Mouse (Mus musculus) embryonic facial prominence, embryonic 14.5 days (tissue): ENCODE results near the gene Exog. TPM values are rescaled to one million over a fixed set of nuclear protein-coding genes. Genes with fewer than 3 reads are reported as not detected.

Source experiments
- ATAC-seq: fragments of 200-750 bp; cut with Nextera tagmentation; 2 replicates; pipeline ENCODE4 v1.8.0; 2017; ENCODE audit warnings: low read depth, moderate number of reproducible peaks, moderate TSS enrichment
- DNase-seq: peaks from one replicate; pipeline ENCODE4 v3.0.0-alpha.2; 2015; ENCODE audit warnings: low spot score
- H3K27ac ChIP-seq: fragments of 300-500 bp; sonication (generic); replicated peaks from 2 replicates; pipeline ENCODE4 v1.5.1; 2014; ENCODE audit warnings: low read depth, mild to moderate bottlenecking, low read length, moderate library complexity
- H3K27me3 ChIP-seq: fragments of 300-500 bp; sonication (generic); replicated peaks from 2 replicates; pipeline ENCODE4 v1.6.1; 2014; ENCODE audit warnings: low read length; ENCODE audit not compliant: control insufficient read depth, insufficient read depth
- H3K36me3 ChIP-seq: fragments of 300-500 bp; sonication (generic); 2 replicates; pipeline ENCODE4 v1.6.1; 2014; ENCODE audit warnings: low read length, mixed read lengths; ENCODE audit not compliant: control insufficient read depth, insufficient read depth
- H3K4me1 ChIP-seq: fragments of 300-500 bp; sonication (generic); 2 replicates; pipeline ENCODE4 v1.6.1; 2014; ENCODE audit warnings: antibody characterized with exemption, low read length; ENCODE audit not compliant: control insufficient read depth, insufficient read depth
- H3K4me2 ChIP-seq: fragments of 300-500 bp; sonication (generic); 2 replicates; pipeline ENCODE4 v1.6.1; 2014; ENCODE audit warnings: low read depth, mild to moderate bottlenecking, low read length, moderate library complexity, mixed read lengths
- H3K4me3 ChIP-seq: fragments of 300-500 bp; sonication (generic); 2 replicates; pipeline ENCODE4 v1.5.1; 2014; ENCODE audit warnings: low read depth, mild to moderate bottlenecking, low read length
- H3K9ac ChIP-seq: fragments of 300-500 bp; sonication (generic); 2 replicates; pipeline ENCODE4 v1.6.1; 2014; ENCODE audit warnings: low read depth, mild to moderate bottlenecking, low read length, moderate library complexity, mixed read lengths
- H3K9me3 ChIP-seq: fragments of 300-500 bp; sonication (generic); 2 replicates; pipeline ENCODE4 v1.6.1; 2016; ENCODE audit warnings: low read length; ENCODE audit not compliant: control insufficient read depth
- WGBS: fragments of 180-500 bp; shearing (Covaris S2); extraction: QIAGEN DNeasy Blood & Tissue Kit; methylation state at CpG from one replicate; pipeline ENCODE4 v1.1.7; 2014; 5-methylcytosine and 5-hydroxymethylcytosine counted together
- polyA plus RNA-seq: library from polyadenylated mRNA; unstranded; fragments of >200 nt; fragmentation: Nextera tagmentation; extraction: Ambion mirVana; gene quantifications from 2 replicates; pipeline ENCODE4 v1.2.1, GENCODE M21; 2014

The Exog gene
- polyA plus RNA-seq, 1 experiment from 2014 or later: 22.5 TPM

GRCm38 (mm10) chr9:119498885-119499284, 54.1 kb downstream of the Exog start:
- no peak overlapping the region for H3K4me3 ChIP-seq
- no peaks in the 10 kb centered on the region for H3K36me3 ChIP-seq
- DNase-seq (no peak), ATAC-seq (no peak)
- 68% methylated on average over 7 of the region's 7 CpGs for WGBS
- H3K27me3 ChIP-seq: no peaks in the 10 kb centered on the region
- no peak overlapping the region for H3K27ac ChIP-seq
- H3K9me3 ChIP-seq: no peaks in the 10 kb centered on the region
- H3K4me1 ChIP-seq: no peaks in the 10 kb centered on the region
- H3K9ac ChIP-seq: no peak overlapping the region
- no peak overlapping the region for H3K4me2 ChIP-seq

GRCm38 (mm10) chr9:119503613-119504012, 58.9 kb downstream of the Exog start:
- no peak overlapping the region for H3K4me2 ChIP-seq
- WGBS: 92% methylated on average over 9 of the region's 9 CpGs
- no peak overlapping the region for H3K4me3 ChIP-seq
- no peaks in the 10 kb centered on the region for H3K27me3 ChIP-seq
- ATAC-seq: no peak
- no peaks in the 10 kb centered on the region for H3K36me3 ChIP-seq
- DNase-seq: no peak
- H3K4me1 ChIP-seq: no peaks in the 10 kb centered on the region
- H3K9me3 ChIP-seq: peaks cover 5% of the 10 kb centered on the region; the same call in 1 of the 2 replicates
- H3K9ac ChIP-seq: no peak overlapping the region
- no peak overlapping the region for H3K27ac ChIP-seq

- 62% methylated on average over 11 of the region's 11 CpGs for WGBS
- no peaks in the 10 kb centered on the region for H3K27me3 ChIP-seq
- no peak overlapping the region for H3K4me2 ChIP-seq
- H3K36me3 ChIP-seq: no peaks in the 10 kb centered on the region
- H3K9me3 ChIP-seq: peaks cover 5% of the 10 kb centered on the region; the same call in 1 of the 2 replicates
- DNase-seq (no peak), ATAC-seq (no peak)
- no peak overlapping the region for H3K4me3 ChIP-seq
- H3K27ac ChIP-seq: no peak overlapping the region
- H3K9ac ChIP-seq: no peak overlapping the region
- H3K4me1 ChIP-seq: no peaks in the 10 kb centered on the region
Measured at GRCm38 (mm10) chr9:119504981-119505658, 60.4 kb downstream of the Exog start.

- Histone ChIP-seq H3K4me2 (no peak overlapping the region), H3K4me3 (no peak overlapping the region), H3K36me3 (no peaks in the 10 kb centered on the region), H3K9me3 (peaks cover 5% of the 10 kb centered on the region; the same call in 1 of the 2 replicates), H3K27ac (no peak overlapping the region), H3K4me1 (no peaks in the 10 kb centered on the region), H3K9ac (no peak overlapping the region), H3K27me3 (no peaks in the 10 kb centered on the region)
- peak; percentile 73 for DNase-seq
- WGBS: 59% methylated on average over 6 of the region's 6 CpGs
- ATAC-seq: peak; percentile 55; the same call in 1 of the 2 replicates
Measured at GRCm38 (mm10) chr9:119510902-119511301, 66.2 kb downstream of the Exog start.

- ATAC-seq (no peak), DNase-seq (no peak)
- Histone ChIP-seq H3K4me2 (no peak overlapping the region), H3K4me1 (no peaks in the 10 kb centered on the region; the same call in 1 of the 2 replicates), H3K9me3 (no peaks in the 10 kb centered on the region), H3K9ac (no peak overlapping the region), H3K27ac (no peak overlapping the region), H3K36me3 (no peaks in the 10 kb centered on the region), H3K27me3 (no peaks in the 10 kb centered on the region), H3K4me3 (no peak overlapping the region)
- WGBS: 79% methylated on average over 7 of the region's 9 CpGs
Measured at GRCm38 (mm10) chr9:119512993-119513392, 68.2 kb downstream of the Exog start.

GRCm38 (mm10) chr9:119513816-119514215, 69.1 kb downstream of the Exog start:
- Histone ChIP-seq H3K4me2 (no peak overlapping the region), H3K27me3 (no peaks in the 10 kb centered on the region), H3K4me3 (no peak overlapping the region), H3K36me3 (no peaks in the 10 kb centered on the region), H3K9ac (no peak overlapping the region), H3K27ac (no peak overlapping the region), H3K4me1 (no peaks in the 10 kb centered on the region; the same call in 1 of the 2 replicates), H3K9me3 (no peaks in the 10 kb centered on the region)
- DNase-seq (no peak), ATAC-seq (no peak)
- WGBS: 84% methylated on average over 8 of the region's 8 CpGs

GRCm38 (mm10) chr9:119514986-119515385, 70.2 kb downstream of the Exog start:
- no peak for DNase-seq
- H3K4me3 ChIP-seq: no peak overlapping the region
- H3K9ac ChIP-seq: no peak overlapping the region
- ATAC-seq: no peak
- no peaks in the 10 kb centered on the region; the same call in 1 of the 2 replicates for H3K4me1 ChIP-seq
- WGBS: 90% methylated on average over 8 of the region's 8 CpGs
- H3K27me3 ChIP-seq: no peaks in the 10 kb centered on the region
- H3K4me2 ChIP-seq: no peak overlapping the region
- no peaks in the 10 kb centered on the region for H3K9me3 ChIP-seq
- H3K27ac ChIP-seq: no peak overlapping the region
- H3K36me3 ChIP-seq: no peaks in the 10 kb centered on the region
